Mouse (Mus musculus): ENCODE data around the gene Cyb5r3. TPM values are rescaled to one million over a fixed set of nuclear protein-coding genes. Genes with fewer than 3 reads are reported as not detected.

Gene Cyb5r3
- polyA plus RNA-seq, 1 experiment, result 707 TPM

DNA sequence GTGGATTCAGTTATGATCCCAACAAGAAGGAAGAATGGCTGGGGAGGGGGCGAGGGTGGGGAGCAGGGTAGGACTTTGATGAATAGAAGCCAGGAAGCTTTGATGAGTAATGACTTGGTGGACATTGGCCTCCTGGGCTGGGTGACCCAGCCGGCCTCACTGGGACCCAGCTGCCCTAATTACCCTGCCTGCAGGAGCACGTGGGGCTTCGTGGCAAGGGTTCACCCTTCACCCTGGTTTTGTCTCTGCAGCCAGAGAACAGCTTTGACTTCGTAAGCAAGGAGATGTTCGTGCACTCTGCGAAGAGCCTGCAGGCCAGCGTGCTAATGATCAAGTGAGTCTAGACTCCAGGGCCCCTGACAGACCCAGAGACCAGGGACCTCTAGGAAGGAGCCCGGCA lies 58.3 kb downstream of the Cyb5r3 start:
- Histone ChIP-seq H3K4me2 (ENCODE audit: low read depth) (no peak overlapping the region), H3K27me3 (ENCODE audit: control insufficient read depth, insufficient read depth, insufficient read length) (no peaks in the 10 kb centered on the region), H3K4me3 (no peak overlapping the region), H3K36me3 (ENCODE audit: control insufficient read depth, insufficient read depth) (peaks cover 10% of the 10 kb centered on the region), H3ac (ENCODE audit: control insufficient read depth, insufficient read length) (no peak overlapping the region), H3K79me2 (ENCODE audit: control insufficient read depth, insufficient read depth) (no peaks in the 10 kb centered on the region)
- TF ChIP-seq USF1 (IDR thresholded peaks at IDR 0.05; ENCODE audit: low read depth), result no peak

DNA sequence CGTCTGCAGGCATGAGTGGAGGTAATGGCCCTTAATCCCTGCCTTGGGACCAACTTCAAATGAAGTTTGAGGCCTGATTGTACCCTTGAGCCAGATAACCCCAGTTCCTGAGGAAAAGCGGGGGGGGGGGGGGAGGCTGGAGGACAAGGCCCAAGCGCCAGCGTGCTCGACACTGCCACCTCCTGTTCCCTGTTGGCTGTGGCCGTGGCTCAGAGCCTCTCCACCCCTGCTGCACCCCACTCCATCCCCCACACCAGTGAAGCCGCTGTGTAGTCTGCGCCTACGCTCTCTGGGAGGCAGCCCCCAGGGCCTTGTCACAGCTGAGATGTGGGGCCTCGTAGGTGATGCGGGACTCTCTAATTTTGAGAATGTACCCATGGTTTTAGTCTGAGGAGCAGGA lies 59.5 kb downstream of the Cyb5r3 start:
- no peak for TF ChIP-seq CEBPB (IDR thresholded peaks at IDR 0.05; ENCODE audit: insufficient read depth, poor library complexity, severe bottlenecking)
- peak in 1 of 3 experiments; percentile 11 for TF ChIP-seq MYOD1 (IDR thresholded peaks at IDR 0.05; ENCODE audit: control insufficient read depth in 1 of 3, insufficient read length in 2 of 3, low read depth in 2 of 3)
- TF ChIP-seq MAX (IDR thresholded peaks at IDR 0.05; ENCODE audit: low read depth), result no peak
- TF ChIP-seq TCF12 (IDR thresholded peaks at IDR 0.05; ENCODE audit: insufficient read depth, poor library complexity, severe bottlenecking), result no peak
- no peak for TF ChIP-seq TCF3 (IDR thresholded peaks at IDR 0.05; ENCODE audit: insufficient read length, low read depth)
- TF ChIP-seq E2F4 (IDR thresholded peaks at IDR 0.05; ENCODE audit: insufficient read depth), result no peak
- TF ChIP-seq POLR2A (IDR thresholded peaks at IDR 0.05; ENCODE audit: insufficient read length, low read depth), result peak; percentile 17
- no peak for TF ChIP-seq SRF (IDR thresholded peaks at IDR 0.05; ENCODE audit: control insufficient read depth, insufficient read length, low read depth)
- TF ChIP-seq POLR2AphosphoS2 (IDR thresholded peaks at IDR 0.05; ENCODE audit: insufficient read length, low read depth), result peak; percentile 77
- TF ChIP-seq REST (IDR thresholded peaks at IDR 0.05; ENCODE audit: insufficient read depth, insufficient read length), result no peak
- TF ChIP-seq MYOG (IDR thresholded peaks at IDR 0.05; ENCODE audit: control insufficient read depth in 1 of 3, insufficient read depth in 1 of 3, insufficient read length in 2 of 3, low read depth in 2 of 3), result peak in 1 of 3 experiments; percentile 22
- no peak for TF ChIP-seq USF1 (IDR thresholded peaks at IDR 0.05; ENCODE audit: low read depth)
- Histone ChIP-seq H3ac (ENCODE audit: control insufficient read depth, insufficient read length) (no peak overlapping the region), H3K4me3 (no peak overlapping the region), H3K36me3 (ENCODE audit: control insufficient read depth, insufficient read depth) (peaks cover 3% of the 10 kb centered on the region), H3K27me3 (ENCODE audit: control insufficient read depth, insufficient read depth, insufficient read length) (no peaks in the 10 kb centered on the region), H3K79me2 (ENCODE audit: control insufficient read depth, insufficient read depth) (no peaks in the 10 kb centered on the region), H3K4me2 (ENCODE audit: low read depth) (no peak overlapping the region)

DNA sequence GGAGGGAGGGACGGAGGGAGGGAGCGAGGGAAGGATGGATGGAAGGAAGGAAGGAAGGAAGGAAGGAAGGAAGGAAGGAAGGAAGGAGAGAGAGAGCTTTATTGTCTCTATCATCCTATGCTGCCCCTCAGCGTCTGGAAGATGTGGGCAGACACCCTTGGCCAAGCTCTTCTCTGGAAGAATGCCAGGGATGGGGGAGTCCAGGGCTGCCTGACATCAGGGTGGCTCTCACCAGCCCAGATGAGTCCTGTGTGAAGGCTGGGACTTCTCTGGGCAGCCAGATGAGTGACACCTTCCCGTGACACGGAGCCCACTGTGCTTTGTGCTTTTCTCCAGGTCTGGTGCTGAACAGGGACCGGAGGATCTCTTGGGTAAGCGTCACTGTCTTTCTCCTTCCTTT lies 60.5 kb downstream of the Cyb5r3 start:
- TF ChIP-seq TCF3 (IDR thresholded peaks at IDR 0.05; ENCODE audit: insufficient read length, low read depth) (no peak), TCF12 (IDR thresholded peaks at IDR 0.05; ENCODE audit: insufficient read depth, poor library complexity, severe bottlenecking) (no peak), MYOG (IDR thresholded peaks at IDR 0.05; ENCODE audit: control insufficient read depth in 1 of 3, insufficient read depth in 1 of 3, insufficient read length in 2 of 3, low read depth in 2 of 3) (no peak), POLR2A (IDR thresholded peaks at IDR 0.05; ENCODE audit: insufficient read length, low read depth) (no peak), E2F4 (IDR thresholded peaks at IDR 0.05; ENCODE audit: insufficient read depth) (no peak), MYOD1 (IDR thresholded peaks at IDR 0.05; ENCODE audit: control insufficient read depth in 1 of 3, insufficient read length in 2 of 3, low read depth in 2 of 3) (no peak), SRF (IDR thresholded peaks at IDR 0.05; ENCODE audit: control insufficient read depth, insufficient read length, low read depth) (no peak), POLR2AphosphoS2 (IDR thresholded peaks at IDR 0.05; ENCODE audit: insufficient read length, low read depth) (no peak), MAX (IDR thresholded peaks at IDR 0.05; ENCODE audit: low read depth) (no peak), USF1 (IDR thresholded peaks at IDR 0.05; ENCODE audit: low read depth) (no peak), REST (IDR thresholded peaks at IDR 0.05; ENCODE audit: insufficient read depth, insufficient read length) (no peak), CEBPB (IDR thresholded peaks at IDR 0.05; ENCODE audit: insufficient read depth, poor library complexity, severe bottlenecking) (no peak)
- H3ac ChIP-seq (ENCODE audit: control insufficient read depth, insufficient read length), result no peak overlapping the region
- no peak overlapping the region for H3K4me3 ChIP-seq
- H3K79me2 ChIP-seq (ENCODE audit: control insufficient read depth, insufficient read depth), result no peaks in the 10 kb centered on the region
- no peaks in the 10 kb centered on the region for H3K27me3 ChIP-seq (ENCODE audit: control insufficient read depth, insufficient read depth, insufficient read length)
- no peak overlapping the region for H3K4me2 ChIP-seq (ENCODE audit: low read depth)
- H3K36me3 ChIP-seq (ENCODE audit: control insufficient read depth, insufficient read depth), result no peaks in the 10 kb centered on the region

DNA sequence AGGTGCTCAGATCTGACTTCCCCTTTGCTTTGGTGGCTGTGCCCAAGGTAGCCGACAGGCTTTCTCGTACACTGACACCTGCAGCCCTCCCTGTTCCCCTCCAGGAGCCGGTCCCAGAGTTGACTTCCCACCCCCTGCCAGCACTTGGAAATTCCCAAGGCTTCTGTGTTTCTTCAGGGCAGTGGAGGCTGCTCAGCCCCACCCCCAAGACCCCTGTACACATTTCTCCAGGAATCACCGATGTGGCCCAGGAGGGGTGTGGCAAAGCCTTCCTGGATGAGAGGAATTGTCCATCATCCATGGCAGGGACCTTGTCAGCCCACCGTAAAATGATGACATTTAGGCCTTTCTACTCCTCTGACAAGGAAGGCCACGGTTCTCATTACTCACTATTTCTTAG lies 61.1 kb downstream of the Cyb5r3 start:
- TF ChIP-seq E2F4 (IDR thresholded peaks at IDR 0.05; ENCODE audit: insufficient read depth) (no peak), MYOD1 (IDR thresholded peaks at IDR 0.05; ENCODE audit: control insufficient read depth in 1 of 3, insufficient read length in 2 of 3, low read depth in 2 of 3) (no peak), CEBPB (IDR thresholded peaks at IDR 0.05; ENCODE audit: insufficient read depth, poor library complexity, severe bottlenecking) (no peak), MAX (IDR thresholded peaks at IDR 0.05; ENCODE audit: low read depth) (no peak), POLR2A (IDR thresholded peaks at IDR 0.05; ENCODE audit: insufficient read length, low read depth) (no peak), REST (IDR thresholded peaks at IDR 0.05; ENCODE audit: insufficient read depth, insufficient read length) (no peak)

DNA sequence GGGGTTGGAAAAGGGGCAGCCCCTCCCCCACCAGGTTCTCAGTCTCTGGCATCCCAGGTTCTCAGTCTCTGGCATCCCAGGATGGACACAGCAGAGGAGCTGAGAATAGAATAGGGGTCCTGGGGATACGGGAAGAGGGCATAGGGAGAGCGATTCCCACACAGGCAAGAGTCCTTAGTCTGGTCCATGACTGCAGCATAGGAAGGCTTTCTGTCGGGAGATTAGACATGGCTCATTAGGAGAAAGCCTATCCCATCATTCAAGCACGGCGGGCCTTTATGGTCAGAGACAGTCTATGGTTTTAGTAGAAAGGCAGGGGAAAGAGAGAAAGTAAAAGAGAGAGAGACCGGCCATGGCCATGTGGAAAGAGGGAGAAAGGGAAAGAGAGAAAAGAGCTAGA lies 64.6 kb downstream of the Cyb5r3 start:
- H3K4me2 ChIP-seq (ENCODE audit: low read depth), result no peak overlapping the region
- no peak overlapping the region for H3ac ChIP-seq (ENCODE audit: control insufficient read depth, insufficient read length)
- TF ChIP-seq SRF (IDR thresholded peaks at IDR 0.05; ENCODE audit: control insufficient read depth, insufficient read length, low read depth), result no peak
- TF ChIP-seq USF1 (IDR thresholded peaks at IDR 0.05; ENCODE audit: low read depth), result no peak
- no peak for TF ChIP-seq MYOG (IDR thresholded peaks at IDR 0.05; ENCODE audit: control insufficient read depth in 1 of 3, insufficient read depth in 1 of 3, insufficient read length in 2 of 3, low read depth in 2 of 3)
- no peak for TF ChIP-seq MYOD1 (IDR thresholded peaks at IDR 0.05; ENCODE audit: control insufficient read depth in 1 of 3, insufficient read length in 2 of 3, low read depth in 2 of 3)
- TF ChIP-seq MAX (IDR thresholded peaks at IDR 0.05; ENCODE audit: low read depth), result no peak
- no peak for TF ChIP-seq POLR2AphosphoS2 (IDR thresholded peaks at IDR 0.05; ENCODE audit: insufficient read length, low read depth)
- TF ChIP-seq TCF3 (IDR thresholded peaks at IDR 0.05; ENCODE audit: insufficient read length, low read depth), result no peak
- TF ChIP-seq CEBPB (IDR thresholded peaks at IDR 0.05; ENCODE audit: insufficient read depth, poor library complexity, severe bottlenecking), result no peak
- TF ChIP-seq TCF12 (IDR thresholded peaks at IDR 0.05; ENCODE audit: insufficient read depth, poor library complexity, severe bottlenecking), result no peak
- no peaks in the 10 kb centered on the region for H3K79me2 ChIP-seq (ENCODE audit: control insufficient read depth, insufficient read depth)
- no peaks in the 10 kb centered on the region for H3K27me3 ChIP-seq (ENCODE audit: control insufficient read depth, insufficient read depth, insufficient read length)
- no peaks in the 10 kb centered on the region for H3K36me3 ChIP-seq (ENCODE audit: control insufficient read depth, insufficient read depth)
- H3K4me3 ChIP-seq, result no peak overlapping the region

More for the DNA sequence above, 61.1 kb downstream of the Cyb5r3 start:
- H3K4me2 ChIP-seq (ENCODE audit: low read depth), result no peak overlapping the region
- no peak overlapping the region for H3K4me3 ChIP-seq
- H3ac ChIP-seq (ENCODE audit: control insufficient read depth, insufficient read length), result no peak overlapping the region
- no peaks in the 10 kb centered on the region for H3K27me3 ChIP-seq (ENCODE audit: control insufficient read depth, insufficient read depth, insufficient read length)
- H3K36me3 ChIP-seq (ENCODE audit: control insufficient read depth, insufficient read depth), result no peaks in the 10 kb centered on the region
- H3K79me2 ChIP-seq (ENCODE audit: control insufficient read depth, insufficient read depth), result no peaks in the 10 kb centered on the region
